Mouse (Mus musculus) embryo, embryonic 11 days (tissue): ENCODE data around the gene Xdh.

Experiments
- DNase-seq: peaks from one replicate; pipeline ENCODE4 v3.0.0-alpha.2; 2015

Xdh gene

GRCm38 (mm10) chr17:73941816-73942215, 8.2 kb downstream of the Xdh start:
- no peak for DNase-seq

GRCm38 (mm10) chr17:73937073-73937472, 12.9 kb downstream of the Xdh start:
- DNase-seq = no peak

DNA sequence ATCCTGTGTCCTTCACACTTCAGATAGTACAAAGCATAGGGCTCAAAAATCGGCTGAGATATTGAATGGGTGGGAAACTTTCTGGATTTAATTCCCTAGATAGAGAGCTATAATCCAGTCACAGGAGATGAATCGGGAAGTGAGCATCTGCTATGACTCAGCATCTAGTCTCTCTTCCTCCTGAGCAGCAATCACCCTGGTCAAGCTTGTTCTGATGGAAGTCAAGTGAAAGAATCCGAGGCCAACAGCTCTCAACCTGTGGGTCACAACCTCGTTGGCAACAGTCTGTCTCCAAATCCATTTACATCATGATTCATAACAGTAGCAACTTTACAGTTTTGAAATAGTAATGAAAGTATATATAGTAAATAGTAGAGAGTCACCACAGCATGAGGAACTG, 14.8 kb downstream of the Xdh start:
- DNase-seq = no peak

DNA sequence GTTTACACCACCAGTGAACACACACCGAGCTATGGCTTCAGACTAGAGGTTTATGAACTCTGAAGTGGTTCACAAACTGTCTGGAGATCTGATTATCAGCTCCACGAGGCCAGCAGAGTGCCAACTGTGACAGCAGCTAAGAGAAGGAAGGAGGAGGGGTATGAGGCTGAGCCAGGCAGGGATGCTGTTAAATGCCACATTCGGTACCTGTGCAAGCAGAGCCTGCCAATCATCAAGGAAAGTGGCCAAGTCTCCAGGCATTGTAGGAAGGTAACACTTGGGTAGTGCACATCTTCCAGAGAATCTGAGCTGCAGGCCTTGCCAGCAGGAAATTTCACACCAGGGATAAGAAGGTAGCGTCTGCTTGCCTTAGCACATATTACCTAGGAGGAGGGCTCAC, 15.7 kb downstream of the Xdh start:
- DNase-seq = no peak

DNA sequence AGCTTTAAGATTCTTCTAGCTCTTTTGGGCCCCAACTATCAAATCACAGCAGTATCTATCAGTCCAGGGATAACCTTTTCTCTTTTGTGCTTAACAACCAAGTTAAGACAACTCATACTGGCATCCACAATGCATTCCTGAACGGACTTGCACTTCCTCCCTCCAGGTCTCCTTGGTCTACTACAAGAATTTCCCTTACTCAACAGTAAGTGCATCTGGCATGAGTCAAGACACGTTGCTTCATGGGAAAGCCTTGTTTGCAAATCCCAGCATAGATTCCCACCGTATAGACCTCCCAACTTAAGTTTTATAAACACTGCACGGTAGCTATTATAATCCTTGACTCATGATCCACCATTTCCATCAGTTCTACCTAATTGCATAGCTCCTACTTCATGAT, 16.4 kb downstream of the Xdh start:
- no peak for DNase-seq

DNA sequence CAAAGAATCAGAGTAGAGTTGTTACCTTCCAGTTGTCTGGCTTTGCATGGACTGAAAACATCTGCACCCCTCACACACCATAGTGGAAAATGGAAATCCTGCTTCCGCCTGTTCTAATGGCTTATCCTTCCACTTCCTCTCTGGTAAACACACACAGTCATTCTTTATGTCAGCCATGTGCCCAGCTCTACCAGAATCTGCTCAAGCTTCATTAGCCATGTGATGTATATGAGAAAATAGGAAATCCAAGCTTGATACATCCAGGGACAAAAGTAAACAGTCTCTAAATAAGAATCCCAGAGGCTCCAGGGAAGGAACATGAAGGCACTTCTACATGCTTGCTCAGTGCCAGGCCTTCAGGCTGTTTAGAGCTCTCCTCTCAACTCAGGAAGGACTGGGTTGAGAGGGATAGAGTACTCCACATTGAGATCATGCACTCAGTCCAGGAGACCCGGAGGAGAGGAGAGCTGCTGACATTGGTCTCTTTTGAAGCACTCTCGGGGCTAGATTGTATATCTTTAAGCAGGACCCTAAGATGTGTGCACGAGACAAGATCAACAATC, 17.4 kb downstream of the Xdh start:
- no peak for DNase-seq

DNA sequence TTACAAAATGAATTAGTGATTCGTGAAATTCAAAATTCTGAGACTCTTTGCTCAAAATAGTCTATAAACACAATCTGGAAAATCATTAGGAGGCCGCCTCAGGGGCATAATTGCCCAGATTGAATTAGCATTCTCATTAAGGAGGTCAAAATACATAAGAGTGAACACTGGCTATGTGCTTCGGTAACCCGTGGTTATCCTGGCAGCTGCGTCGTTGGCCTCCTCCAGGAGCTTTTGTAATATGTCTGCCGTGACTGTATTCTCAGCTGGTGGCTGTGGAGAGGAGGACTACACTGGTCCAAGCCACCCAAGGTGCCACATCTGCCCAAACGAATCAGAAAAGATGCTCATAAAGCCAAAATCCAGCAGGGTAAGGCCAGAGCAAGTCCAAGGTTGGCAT, 30.5 kb downstream of the Xdh start:
- DNase-seq = no peak

- DNase-seq = no peak
Observed at GRCm38 (mm10) chr17:73918944-73919381, 31.0 kb downstream of the Xdh start.

GRCm38 (mm10) chr17:73918138-73918537, 31.9 kb downstream of the Xdh start:
- no peak for DNase-seq

DNA sequence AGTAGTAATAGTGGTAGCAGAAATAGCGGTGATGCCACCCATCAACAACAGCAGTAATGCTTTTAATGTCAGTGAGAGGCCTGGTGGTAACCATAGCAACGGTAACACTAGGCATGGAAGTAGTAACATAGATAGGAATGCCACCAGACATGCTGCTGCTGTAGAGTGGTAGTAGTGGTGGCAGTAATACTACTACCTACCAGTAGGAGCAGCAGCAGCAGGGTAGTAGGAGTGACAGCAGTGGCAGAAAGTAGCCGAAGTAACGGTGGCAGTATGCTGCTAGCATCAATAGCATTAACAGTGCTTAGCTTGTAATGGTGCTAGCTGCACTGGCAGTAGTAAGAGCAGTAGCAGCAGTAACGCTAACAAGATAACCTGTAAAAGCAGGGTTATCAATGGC, 32.3 kb downstream of the Xdh start:
- DNase-seq = no peak

- DNase-seq = no peak
Observed at GRCm38 (mm10) chr17:73914730-73915129, 35.3 kb downstream of the Xdh start.

DNA sequence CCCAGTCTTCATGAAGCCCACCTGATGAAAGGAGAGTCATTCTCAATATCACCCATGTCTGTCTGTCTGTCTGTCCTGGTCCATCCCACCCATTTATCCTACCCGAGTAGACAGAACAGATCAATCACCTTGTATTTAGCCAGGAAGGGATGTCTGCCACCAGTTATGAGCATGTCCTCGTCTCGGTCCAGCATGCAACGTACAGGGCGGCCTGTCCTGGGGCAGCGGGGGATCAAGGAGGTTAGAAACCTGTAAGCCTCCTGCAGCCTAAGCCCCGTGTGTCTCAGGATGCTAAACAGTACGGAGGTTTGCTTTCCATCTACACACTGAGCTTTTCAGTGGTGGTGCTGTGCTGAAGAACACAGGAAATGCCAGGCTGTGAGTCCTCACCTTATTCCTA, 43.9 kb downstream of the Xdh start:
- DNase-seq = no peak

DNA sequence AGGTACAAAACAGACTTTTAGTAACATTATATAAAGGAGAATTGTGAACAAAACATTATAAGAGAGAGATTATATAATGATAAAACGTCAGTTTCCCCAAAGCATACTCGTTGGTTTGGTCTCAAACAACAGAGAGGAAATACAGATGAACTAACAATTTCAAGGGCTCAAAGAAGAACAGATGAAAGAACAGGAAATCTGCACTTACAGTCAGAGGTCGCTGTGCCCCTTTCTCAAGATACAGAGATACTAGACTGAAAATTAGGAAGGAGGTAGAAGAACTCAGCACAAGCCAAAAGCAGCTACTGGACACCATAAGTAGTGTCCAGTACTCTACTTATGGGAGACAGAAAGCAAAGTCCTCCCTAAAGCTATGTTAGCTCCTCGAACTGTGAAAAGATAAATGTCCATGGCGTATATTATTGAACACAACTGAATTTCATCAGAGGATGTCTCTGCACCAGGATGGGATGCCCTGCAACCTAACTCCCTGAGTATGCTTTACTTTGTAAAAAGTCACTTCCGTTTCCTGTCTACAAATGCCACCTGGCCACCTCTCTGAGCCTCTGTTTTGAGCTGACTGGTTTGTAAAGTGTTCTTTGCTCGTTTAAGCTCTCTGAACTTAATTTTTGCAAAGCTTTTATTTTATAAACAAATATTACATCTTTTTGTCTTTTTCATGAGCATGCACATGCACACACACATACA, 44.8 kb downstream of the Xdh start:
- no peak for DNase-seq

GRCm38 (mm10) chr17:73903121-73903520, 46.9 kb downstream of the Xdh start:
- DNase-seq = no peak

- no peak for DNase-seq
Observed at GRCm38 (mm10) chr17:73902234-73902636, 47.8 kb downstream of the Xdh start.

DNA sequence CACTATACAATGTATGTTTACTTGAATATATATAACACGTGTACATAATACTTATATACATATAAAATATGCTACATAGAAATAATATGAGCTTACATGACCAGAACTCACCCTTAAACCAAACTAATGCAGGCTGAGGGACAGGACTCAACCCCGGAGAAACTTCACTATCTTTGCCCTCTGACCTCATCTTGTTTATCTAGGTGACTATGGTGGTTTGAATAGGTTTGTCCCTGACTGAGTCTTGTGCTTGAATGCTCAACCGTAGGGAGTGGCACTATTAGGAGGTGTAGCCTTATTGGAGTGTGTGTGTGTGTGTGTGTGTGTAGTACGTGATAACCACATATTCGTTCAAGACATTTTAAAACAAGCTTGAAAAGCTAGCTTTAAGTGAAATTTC, 55.6 kb downstream of the Xdh start:
- DNase-seq = no peak

DNA sequence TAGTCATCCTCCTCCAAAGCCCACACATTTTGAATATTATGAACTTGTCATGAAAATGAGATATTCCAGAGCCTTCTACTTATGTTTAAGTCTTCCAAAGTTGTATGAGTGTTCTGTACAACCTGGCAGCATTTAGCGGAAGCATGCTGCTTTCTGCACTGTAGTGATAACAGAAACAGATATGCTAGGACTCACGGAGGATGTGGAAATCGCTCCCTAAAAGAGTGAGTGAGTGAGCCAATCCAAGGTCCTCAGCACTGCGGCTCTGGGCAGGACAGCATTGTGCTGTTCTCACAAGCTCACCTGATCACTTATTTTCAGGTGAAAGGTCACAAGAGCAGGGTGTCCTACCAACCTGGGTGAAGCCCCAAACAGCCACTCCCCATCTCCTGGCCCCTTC, 56.2 kb downstream of the Xdh start:
- no peak for DNase-seq

DNA sequence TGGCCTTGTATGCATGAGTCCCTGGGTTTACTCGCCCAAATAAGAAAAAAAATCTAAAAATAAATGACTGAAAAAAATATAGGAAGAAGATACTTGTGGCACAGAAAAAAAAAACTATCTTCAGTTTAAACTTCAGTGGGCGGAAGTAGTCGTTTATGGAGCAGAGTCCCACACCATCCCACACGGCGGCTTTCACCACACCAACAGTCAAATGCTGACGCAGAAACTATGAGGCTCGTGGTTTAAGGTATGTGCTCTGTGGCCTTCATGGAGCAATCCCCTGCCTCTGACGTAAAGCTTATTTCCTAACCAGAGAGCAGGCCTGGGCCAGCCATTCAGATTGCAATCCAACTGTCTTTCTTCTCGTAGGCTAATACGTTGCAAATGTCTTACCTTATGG, 56.8 kb downstream of the Xdh start:
- DNase-seq = no peak

- DNase-seq = peak; percentile 12
Observed at GRCm38 (mm10) chr17:73891590-73891989, 58.4 kb downstream of the Xdh start.

DNA sequence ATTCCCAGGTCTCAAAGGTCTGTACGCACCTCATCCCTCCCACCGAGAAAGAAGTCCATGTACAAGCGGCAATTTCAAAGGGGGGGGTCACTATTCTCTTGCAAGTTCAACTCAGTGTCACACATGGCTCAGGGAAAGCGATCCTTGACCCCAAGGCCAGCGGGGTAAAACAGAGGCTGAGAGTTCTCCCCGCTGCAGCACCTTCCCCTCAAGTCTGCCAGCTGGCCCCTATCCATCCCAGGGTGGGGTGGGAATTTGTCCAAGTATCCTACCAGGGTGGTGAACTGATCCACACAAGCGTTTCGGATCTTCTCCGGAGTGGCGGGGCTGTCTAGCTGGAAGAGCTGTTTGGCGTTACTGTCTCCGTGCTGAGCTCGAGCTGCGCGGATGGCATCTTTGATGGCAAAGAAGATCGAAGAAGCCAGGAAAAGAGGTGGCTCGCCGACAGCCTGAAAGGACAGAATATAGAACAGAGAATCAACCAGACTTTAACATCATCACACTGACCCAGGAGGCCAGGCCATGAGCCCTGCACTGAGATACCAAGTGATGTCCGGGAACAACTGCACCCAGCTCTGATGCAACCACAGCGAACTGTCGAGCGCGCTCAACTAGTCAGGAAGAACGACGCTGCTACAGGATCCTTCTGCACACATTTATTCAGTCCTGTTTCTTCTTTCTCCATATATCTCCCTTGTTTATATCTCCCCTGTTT, 63.8 kb downstream of the Xdh start:
- no peak for DNase-seq

GRCm38 (mm10) chr17:73883332-73883731, 66.7 kb downstream of the Xdh start:
- no peak for DNase-seq

GRCm38 (mm10) chr17:73882194-73882593, 67.8 kb downstream of the Xdh start:
- DNase-seq = peak; percentile 90

DNA sequence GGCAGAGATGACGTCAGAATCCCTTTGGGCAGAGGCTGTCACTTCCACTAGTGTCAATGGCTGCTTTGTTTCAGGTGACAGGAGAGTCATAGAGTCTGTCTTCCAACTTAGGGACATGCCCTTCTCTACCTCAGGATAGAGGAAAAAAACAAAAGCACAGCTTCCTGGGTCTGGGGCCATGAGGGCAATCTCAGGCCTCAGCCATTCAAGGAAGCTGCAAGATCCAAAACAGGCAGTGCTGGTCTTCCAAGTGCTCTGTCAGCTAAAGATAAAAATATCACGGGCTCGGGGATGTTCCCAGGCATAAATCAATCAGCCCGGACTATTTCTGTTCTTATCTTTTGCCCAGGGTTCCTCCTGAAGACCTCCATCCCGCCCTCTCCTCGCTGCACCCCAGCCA, 68.7 kb downstream of the Xdh start:
- DNase-seq = no peak

GRCm38 (mm10) chr17:73880286-73880685, 69.7 kb downstream of the Xdh start:
- DNase-seq = no peak
